Mouse (Mus musculus): ENCODE measurements at regions not wholly inside any gene's neighbourhood (a gene's known extent, or its start where the extent isn't known, plus 50 kb on each side); places are given as distances from the start of the nearest gene placed in this dataset.

GRCm38 (mm10) chr9:6027272-6027671 lies 141.1 kb upstream of the Pdgfd start:
- no peak for DNase-seq (ENCODE audit: low spot score in 2 of 2)

GRCm38 (mm10) chr9:6066419-6066818 lies 102.0 kb upstream of the Pdgfd start:
- DNase-seq (ENCODE audit: low spot score in 2 of 2): no peak

GRCm38 (mm10) chr9:6067460-6067859 lies 100.9 kb upstream of the Pdgfd start:
- no peak for DNase-seq (ENCODE audit: low spot score in 2 of 2)

GRCm38 (mm10) chr9:6081271-6081670 lies 87.1 kb upstream of the Pdgfd start:
- DNase-seq (ENCODE audit: low spot score in 2 of 2): no peak

- DNase-seq (ENCODE audit: low spot score in 2 of 2): no peak
These were observed 78.5 kb upstream of the Pdgfd start for GRCm38 (mm10) chr9:6089913-6090312.

GRCm38 (mm10) chr9:6090747-6091146 lies 77.6 kb upstream of the Pdgfd start:
- DNase-seq (ENCODE audit: low spot score in 2 of 2): no peak

GRCm38 (mm10) chr9:6108093-6108492 lies 60.3 kb upstream of the Pdgfd start:
- peak in 1 of 2 experiments; percentile 6 for DNase-seq (ENCODE audit: low spot score in 2 of 2)

Data from frontal cortex, postnatal 36 days (tissue).